Mouse (Mus musculus): Measurements from ENCODE around the gene Gpr37l1. TPM values are rescaled to one million over a fixed set of nuclear protein-coding genes. Genes with fewer than 3 reads are reported as not detected.

Gpr37l1 gene
- not detected in 4 replicates for total RNA-seq (2023)

DNA sequence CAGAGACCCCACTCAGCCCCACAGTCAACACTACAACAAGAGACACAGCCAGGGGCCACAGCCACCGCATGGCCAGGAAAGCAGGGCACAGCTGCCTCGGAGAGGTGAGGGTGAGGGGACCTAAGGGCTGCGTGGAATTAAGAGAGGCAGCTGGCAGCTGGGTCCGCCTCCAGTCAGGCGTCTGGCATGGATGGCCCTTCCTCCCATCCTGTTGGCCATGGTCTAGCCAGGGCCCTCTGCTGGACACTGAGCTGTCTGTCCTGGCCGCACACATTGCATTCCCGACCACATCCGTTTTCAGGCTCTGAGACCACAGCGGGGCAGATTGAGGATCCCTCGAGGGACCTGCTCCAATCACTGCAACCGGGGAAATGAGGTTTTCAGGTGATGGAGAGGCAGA, at the start of gene Gpr37l1:
Gene Gpr37l1 (minus strand): TSS at position 247 of the 400 bp plus-strand sequence.

DNA sequence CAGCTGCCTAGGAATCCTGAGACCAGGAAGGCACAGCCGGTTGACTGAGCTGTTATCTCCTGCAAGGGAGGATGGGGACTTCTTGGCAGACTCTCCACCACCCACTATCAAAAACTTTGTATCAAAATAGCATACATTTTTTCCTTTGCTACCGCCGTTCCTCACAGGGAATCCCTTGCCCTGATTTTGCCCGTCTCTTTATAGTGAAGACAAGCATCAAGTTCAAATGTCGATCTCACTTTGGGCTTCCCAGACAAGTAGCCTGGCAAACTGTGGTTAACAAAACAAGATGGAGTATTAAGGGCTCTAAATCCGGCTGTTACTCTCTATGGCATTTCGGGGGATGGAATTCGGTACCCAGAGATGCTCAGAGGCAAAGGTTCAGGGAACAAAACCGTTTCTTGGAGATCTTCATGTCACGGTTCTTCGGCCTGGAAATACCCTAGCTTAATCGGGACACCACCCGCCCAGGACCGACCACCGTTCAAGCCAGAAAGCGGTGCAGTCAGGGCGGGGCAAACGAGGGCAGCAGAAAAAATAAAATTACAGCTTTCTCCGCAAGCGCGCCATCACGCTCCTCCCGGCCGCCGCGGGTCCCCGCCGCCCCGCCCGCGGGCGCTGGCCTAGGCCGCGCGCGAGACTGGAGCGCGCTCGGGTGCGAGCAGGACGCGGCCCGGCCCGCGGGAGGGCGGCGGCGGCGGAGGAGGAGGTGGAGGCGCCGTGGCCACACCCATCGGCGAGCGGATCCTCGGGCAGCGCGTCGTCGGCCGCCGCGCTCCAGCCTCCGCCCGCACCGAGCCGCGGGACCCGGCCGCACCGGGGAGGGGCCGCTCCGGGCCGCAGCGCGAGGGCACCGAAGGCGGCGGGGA, 21.2 kb downstream of the Gpr37l1 start, which contains the start of gene Arl8a:
Gene Arl8a (plus strand): TSS at position 748 of the 869 bp plus-strand sequence.

DNA sequence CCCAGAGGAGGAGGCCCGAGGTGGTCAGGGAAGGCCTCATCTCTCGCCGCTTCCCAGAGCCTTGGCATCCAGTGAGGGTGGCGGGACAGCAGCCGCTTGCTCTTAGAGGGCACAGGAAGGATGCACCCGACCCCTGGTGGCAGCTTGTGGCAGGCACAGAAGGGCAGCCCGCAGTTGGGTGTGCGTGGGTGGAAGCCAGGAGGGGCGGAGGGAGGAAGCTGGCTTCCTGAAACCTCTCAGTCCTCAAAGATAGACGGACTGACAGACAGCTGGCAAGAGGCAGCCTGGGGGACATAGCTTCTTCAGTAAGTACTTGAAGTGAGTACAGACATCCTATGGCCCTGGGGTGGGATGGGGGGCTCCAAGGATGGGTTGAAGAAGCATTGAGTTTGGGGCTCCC, 35.0 kb downstream of the Gpr37l1 start, which contains the start of gene Ptpn7:
Gene Ptpn7 (plus strand): TSS at position 228 of the 400 bp plus-strand sequence.

Other genes starting within 250 kb of the Gpr37l1 start
- 14.3 to 19.0 TPM (median 17.7 TPM) in 4 replicates for gene Ppp1r12b, start 211.7 kb downstream of the Gpr37l1 start, total RNA-seq (2023)
- gene Ube2t, start 205.1 kb downstream of the Gpr37l1 start, total RNA-seq (2023) = 10.6 to 13.1 TPM (median 11.8 TPM) in 4 replicates
- gene Lgr6, start 62.4 kb downstream of the Gpr37l1 start, total RNA-seq (2023) = 0.12 to 0.21 TPM (median 0.17 TPM) in 3 of 4 replicates, not detected in the other
- 35.6 to 43.0 TPM (median 42.2 TPM) in 4 replicates for gene Ptpn7, start 35.0 kb downstream of the Gpr37l1 start, total RNA-seq (2023)
- 98.5 to 112 TPM (median 106 TPM) in 4 replicates for gene Arl8a, start 20.9 kb downstream of the Gpr37l1 start, total RNA-seq (2023)
- not detected in 4 replicates for gene Elf3, start 90.9 kb upstream of the Gpr37l1 start, total RNA-seq (2023)
- gene Rnpep, start 116.4 kb upstream of the Gpr37l1 start, total RNA-seq (2023) = 22.7 to 30.2 TPM (median 26.4 TPM) in 4 replicates
- gene Timm17a, start 146.1 kb upstream of the Gpr37l1 start, total RNA-seq (2023) = 49.1 to 56.4 TPM (median 54.2 TPM) in 4 replicates
- not detected in 4 replicates for gene Lmod1, start 157.1 kb upstream of the Gpr37l1 start, total RNA-seq (2023)
- gene Shisa4, start 207.6 kb upstream of the Gpr37l1 start, total RNA-seq (2023) = 1.2 to 3.5 TPM (median 2.0 TPM) in 4 replicates